Mouse (Mus musculus): ENCODE results near the gene Psmd8. TPM values are rescaled to one million over a fixed set of nuclear protein-coding genes. Genes with fewer than 3 reads are reported as not detected.

Gene Psmd8
- polyA plus RNA-seq, 1 experiment from 2014 or later = 302 TPM

DNA sequence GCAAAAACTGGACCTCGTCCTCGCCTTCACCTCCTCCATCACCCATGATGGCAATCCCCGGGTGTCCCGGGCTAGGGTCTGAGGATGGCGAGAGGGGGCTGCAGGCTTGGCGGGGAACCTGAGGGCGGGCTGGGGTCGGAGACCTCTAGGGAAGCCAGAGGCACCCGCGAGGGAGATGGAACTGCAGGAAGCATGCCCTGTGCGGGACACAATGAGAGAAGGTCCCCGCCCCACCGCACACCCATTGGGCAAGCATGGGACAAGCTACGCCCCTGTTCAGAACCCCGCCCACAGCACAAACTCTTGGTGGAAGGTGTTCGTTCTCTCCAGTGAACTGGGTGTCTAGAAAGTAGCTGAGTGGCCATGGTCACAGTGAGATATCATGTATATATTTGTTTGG lies 55.5 kb downstream of the Psmd8 start, which contains the start of gene Ryr1:
TSS of gene Ryr1 (minus strand) at position 210 of the 400 bp plus-strand sequence.
- peaks cover 6% of the 10 kb centered on the region; the same call in 1 of the 2 replicates for H3K27me3 ChIP-seq (ENCODE audit: control insufficient read depth, insufficient read depth, low read length)
- H3K4me3 ChIP-seq (replicated peaks; ENCODE audit: low read length) = peak within 1 kb of the TSS; percentile 15
- 0 out of 2 replicates have a peak within 1 kb of the TSS, but pooled peaks have one; percentile 26 for H3K9ac ChIP-seq
- no peaks in the 10 kb centered on the region for H3K36me3 ChIP-seq (replicated peaks; ENCODE audit: control insufficient read depth, insufficient read depth)
- peaks cover 4% of the 10 kb centered on the region; the same call in 1 of the 2 replicates for H3K4me1 ChIP-seq (replicated peaks; ENCODE audit: control insufficient read depth, insufficient read depth, low read length)
- H3K27ac ChIP-seq = no peak within 1 kb of the TSS
- under 1% methylated on average over 16 of the region's 16 CpGs for WGBS
- H3K4me2 ChIP-seq (replicated peaks) = peak within 1 kb of the TSS; percentile 47
- no peak for ATAC-seq (ENCODE audit: low FRiP score)
- H3K9me3 ChIP-seq (ENCODE audit: control insufficient read depth, low read length) = no peaks in the 10 kb centered on the region
- DNase-seq (ENCODE audit: low spot score) = peak; percentile 36

Other genes with a start within 250 kb of the Psmd8 start
- 133 and 147 TPM in 2 replicates for gene Actn4, start 218.4 kb downstream of the Psmd8 start, polyA plus RNA-seq (2014; fragmentation: Nextera tagmentation; extraction: Ambion mirVana)
- gene Eif3k, start 198.8 kb downstream of the Psmd8 start, polyA plus RNA-seq (2014; fragmentation: Nextera tagmentation; extraction: Ambion mirVana) = 291 and 321 TPM in 2 replicates
- 8.6 and 10.4 TPM in 2 replicates for gene Map4k1, start 198.7 kb downstream of the Psmd8 start, polyA plus RNA-seq (2014; fragmentation: Nextera tagmentation; extraction: Ambion mirVana)
- gene Ryr1, start 55.5 kb downstream of the Psmd8 start, polyA plus RNA-seq (2014; fragmentation: Nextera tagmentation; extraction: Ambion mirVana) = 5.1 and 7.6 TPM in 2 replicates
- gene Rasgrp4, start 45.9 kb downstream of the Psmd8 start, polyA plus RNA-seq (2014; fragmentation: Nextera tagmentation; extraction: Ambion mirVana) = 0.91 and 1.1 TPM in 2 replicates
- gene Fam98c, start 24.5 kb downstream of the Psmd8 start, polyA plus RNA-seq (2014; fragmentation: Nextera tagmentation; extraction: Ambion mirVana) = 25.8 and 32.8 TPM in 2 replicates
- 0.36 and 1.0 TPM in 2 replicates for gene Ggn, start 10.5 kb downstream of the Psmd8 start, polyA plus RNA-seq (2014; fragmentation: Nextera tagmentation; extraction: Ambion mirVana)
- 10.3 and 10.5 TPM in 2 replicates for gene Spred3, start 10.3 kb downstream of the Psmd8 start, polyA plus RNA-seq (2014; fragmentation: Nextera tagmentation; extraction: Ambion mirVana)
- 2.6 and 3.3 TPM in 2 replicates for gene Catsperg1, start 33.3 kb upstream of the Psmd8 start, polyA plus RNA-seq (2014; fragmentation: Nextera tagmentation; extraction: Ambion mirVana)
- 0.66 and 0.78 TPM in 2 replicates for gene Kcnk6, start 51.8 kb upstream of the Psmd8 start, polyA plus RNA-seq (2014; fragmentation: Nextera tagmentation; extraction: Ambion mirVana)
- gene Yif1b, start 57.6 kb upstream of the Psmd8 start, polyA plus RNA-seq (2014; fragmentation: Nextera tagmentation; extraction: Ambion mirVana) = 96.6 and 101 TPM in 2 replicates
- gene 2200002D01Rik, start 67.8 kb upstream of the Psmd8 start, polyA plus RNA-seq (2014; fragmentation: Nextera tagmentation; extraction: Ambion mirVana) = 0.61 and 0.67 TPM in 2 replicates
- gene Spint2, start 101.2 kb upstream of the Psmd8 start, polyA plus RNA-seq (2014; fragmentation: Nextera tagmentation; extraction: Ambion mirVana) = 71.3 and 73.2 TPM in 2 replicates
- gene Ppp1r14a, start 108.6 kb upstream of the Psmd8 start, polyA plus RNA-seq (2014; fragmentation: Nextera tagmentation; extraction: Ambion mirVana) = 2.2 and 3.6 TPM in 2 replicates
- 160 and 161 TPM in 2 replicates for gene Dpf1, start 123.2 kb upstream of the Psmd8 start, polyA plus RNA-seq (2014; fragmentation: Nextera tagmentation; extraction: Ambion mirVana)

Measured in hindbrain, embryonic 14.5 days (tissue).